Mouse (Mus musculus) 3134 (cell line): ENCODE measurements around the gene Xrcc6.

ENCODE experiments used
- DNase-seq: peaks from one replicate; pipeline ENCODE4 v3.0.0-alpha.2; 2011; ENCODE audit warnings: low spot score; ENCODE audit not compliant: insufficient read length; ENCODE audit errors: extremely low read depth

The Xrcc6 gene

DNA sequence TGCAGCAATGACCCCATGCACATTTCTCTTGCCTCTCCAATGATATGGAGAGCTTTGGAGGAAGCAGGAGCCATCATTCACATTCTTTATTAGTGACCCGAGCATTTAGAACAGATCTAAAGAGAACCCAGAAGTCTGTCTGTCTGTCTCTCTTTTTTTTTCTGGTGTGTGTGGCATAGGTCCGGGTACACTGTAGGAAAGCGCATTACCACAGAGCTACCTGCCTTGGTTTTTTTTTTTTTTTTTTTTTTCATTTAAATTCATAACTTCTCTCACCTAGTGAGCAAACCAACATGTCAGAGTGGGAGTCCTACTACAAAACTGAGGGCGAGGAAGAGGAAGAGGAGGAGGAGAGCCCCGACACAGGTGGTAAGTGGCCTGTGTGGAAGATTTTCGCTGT is 29.2 kb downstream of the Xrcc6 start:
- DNase-seq, result no peak

DNA sequence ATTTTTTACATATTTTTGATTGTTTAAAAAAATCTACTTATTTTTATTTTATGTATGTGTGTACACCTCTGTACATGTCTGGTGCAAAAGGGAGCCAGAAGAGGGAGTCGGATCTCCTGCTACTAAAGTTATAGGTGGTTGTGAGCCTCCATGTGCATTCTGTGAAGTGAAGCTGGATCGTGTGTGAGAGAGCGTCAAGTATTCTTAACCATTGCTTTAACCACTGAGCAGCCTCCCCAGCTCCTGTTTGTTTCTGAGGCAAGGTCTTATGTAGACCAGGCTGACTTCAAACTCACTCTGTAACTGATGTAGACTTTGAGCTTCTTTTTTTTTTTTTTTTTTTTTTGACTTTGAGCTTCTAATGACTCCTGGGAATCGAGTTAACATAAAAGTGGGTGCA is 29.8 kb downstream of the Xrcc6 start:
- DNase-seq, result no peak

DNA sequence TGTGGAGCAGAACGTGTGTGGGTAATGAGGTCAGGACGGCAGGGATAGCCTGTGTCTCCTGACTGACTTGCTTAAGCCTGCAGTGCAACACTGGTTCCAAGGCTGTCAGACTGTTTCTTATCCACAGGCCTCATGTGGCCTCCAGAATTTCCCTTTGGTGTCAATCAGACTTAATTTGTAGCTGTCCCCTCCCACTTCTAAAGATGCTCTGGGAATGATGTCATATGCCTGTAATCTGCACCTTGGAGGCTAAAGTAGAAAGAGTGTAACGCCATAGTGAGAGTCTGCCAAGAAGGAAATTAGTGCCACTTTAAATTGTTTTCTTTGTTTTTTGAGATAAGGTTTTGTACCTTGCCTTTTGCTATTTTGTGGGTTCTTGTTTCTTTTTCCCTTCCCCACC is 31.7 kb downstream of the Xrcc6 start:
- no peak for DNase-seq

- peak; percentile 57 for DNase-seq
These were observed 35.0 kb downstream of the Xrcc6 start for GRCm38 (mm10) chr15:82022535-82023088.

DNA sequence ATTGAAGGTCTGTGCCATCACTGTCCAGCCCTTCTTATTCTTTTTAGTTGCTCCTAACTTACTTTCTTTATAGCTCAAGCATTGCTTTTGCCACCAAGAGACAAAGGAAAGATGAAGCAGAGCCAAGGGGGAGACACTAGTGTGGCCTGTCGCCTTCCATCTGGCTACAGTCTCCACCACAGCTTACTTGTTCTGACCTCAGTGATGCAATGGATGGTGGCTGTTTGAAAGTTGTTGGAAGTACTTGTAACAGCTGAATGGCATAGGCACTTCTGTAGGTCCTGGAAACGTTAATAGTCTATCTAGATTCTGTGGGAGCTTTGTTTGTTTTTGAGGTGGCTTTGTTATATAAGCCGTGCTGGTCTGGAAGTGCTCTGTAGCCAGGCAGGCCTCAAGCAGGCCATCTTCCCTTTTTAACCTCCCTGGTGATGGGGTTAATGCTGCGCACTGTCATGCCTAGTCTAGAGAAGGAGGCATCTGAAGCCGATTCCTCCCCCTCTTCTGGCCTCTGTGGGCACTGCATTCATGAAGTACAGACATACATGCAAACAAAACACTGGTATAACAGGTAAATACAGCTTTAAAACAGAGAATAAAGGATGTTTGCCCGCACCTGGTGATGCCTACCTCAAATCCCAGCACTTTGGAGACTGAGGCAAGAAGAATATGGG is 36.5 kb downstream of the Xrcc6 start:
- DNase-seq, result no peak

- no peak for DNase-seq
These were observed 39.6 kb downstream of the Xrcc6 start for GRCm38 (mm10) chr15:82027276-82027675.

DNA sequence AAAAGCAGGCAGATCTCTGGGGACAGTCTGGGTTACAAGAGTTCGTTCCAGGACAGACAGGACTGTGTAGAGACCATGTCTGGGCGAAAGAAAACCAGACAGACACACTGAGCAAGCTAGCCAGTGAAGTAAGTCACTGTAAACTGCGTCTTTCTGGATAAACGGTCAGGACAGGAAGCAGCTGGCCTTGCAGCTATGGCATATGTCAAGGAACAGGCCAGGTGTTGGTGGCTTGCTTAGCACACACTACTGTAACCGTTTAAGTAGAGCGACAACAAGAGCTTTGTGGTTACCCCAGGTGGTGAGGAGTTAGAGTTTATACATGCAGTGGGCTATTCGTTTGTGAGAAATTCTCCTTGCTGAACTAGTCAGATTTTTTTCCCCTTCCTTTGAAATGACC is 40.1 kb downstream of the Xrcc6 start:
- no peak for DNase-seq

DNA sequence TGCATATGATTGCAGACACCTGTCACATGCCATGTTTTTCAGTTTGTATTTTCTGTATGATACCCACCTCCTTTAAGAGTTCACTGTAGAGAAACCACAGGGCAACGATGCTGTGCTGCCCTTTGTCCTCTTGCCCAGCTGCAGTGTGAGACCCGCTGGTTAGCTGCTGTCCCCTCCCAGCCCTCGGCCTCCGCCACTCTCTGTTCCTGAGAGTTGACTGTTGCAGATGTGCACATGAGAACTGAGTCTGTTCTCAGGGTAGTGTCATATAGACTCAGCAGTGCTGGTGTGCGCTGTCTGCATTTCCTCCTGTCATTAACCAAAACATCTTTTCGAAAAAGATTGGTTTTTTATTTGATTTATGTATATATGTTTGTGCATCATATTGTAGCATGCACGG is 44.8 kb downstream of the Xrcc6 start:
- DNase-seq, result no peak

GRCm38 (mm10) chr15:82033762-82034161 is 46.1 kb downstream of the Xrcc6 start, which contains the start of gene Desi1:
TSS of gene Desi1 (minus strand) at chr15:82033862.
- no peak for DNase-seq

- no peak for DNase-seq
These were observed 48.5 kb downstream of the Xrcc6 start for GRCm38 (mm10) chr15:82035904-82036689.

- no peak for DNase-seq
These were observed 53.0 kb downstream of the Xrcc6 start for GRCm38 (mm10) chr15:82040650-82041049.

- DNase-seq, result no peak
These were observed 56.6 kb downstream of the Xrcc6 start for GRCm38 (mm10) chr15:82044166-82044784.

GRCm38 (mm10) chr15:82046246-82046891 is 58.7 kb downstream of the Xrcc6 start:
- peak; percentile 28 for DNase-seq

- peak; percentile 88 for DNase-seq
These were observed 59.6 kb downstream of the Xrcc6 start, which contains the start of gene Snu13 for GRCm38 (mm10) chr15:82047080-82047883. TSS of gene Snu13 (minus strand) at chr15:82047598.

DNA sequence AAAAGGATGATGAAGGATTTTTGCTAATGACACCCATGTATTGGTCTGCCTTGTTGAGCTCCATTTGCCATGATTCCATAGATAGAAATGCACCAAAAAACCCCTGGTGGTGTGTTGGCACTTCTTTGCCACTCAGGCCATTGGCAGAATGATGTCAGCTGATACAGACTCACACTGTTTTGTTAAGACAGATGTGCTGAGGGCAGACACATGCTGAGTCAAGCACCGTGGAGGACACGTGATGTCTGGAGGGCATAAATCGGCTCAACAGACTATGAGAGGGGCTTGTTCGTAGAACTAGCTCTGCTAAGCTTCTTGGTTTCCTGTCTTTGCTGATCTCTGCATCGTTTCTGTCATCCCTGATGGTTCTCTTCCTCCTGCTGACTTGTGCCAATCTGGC is 64.9 kb downstream of the Xrcc6 start:
- DNase-seq, result no peak

DNA sequence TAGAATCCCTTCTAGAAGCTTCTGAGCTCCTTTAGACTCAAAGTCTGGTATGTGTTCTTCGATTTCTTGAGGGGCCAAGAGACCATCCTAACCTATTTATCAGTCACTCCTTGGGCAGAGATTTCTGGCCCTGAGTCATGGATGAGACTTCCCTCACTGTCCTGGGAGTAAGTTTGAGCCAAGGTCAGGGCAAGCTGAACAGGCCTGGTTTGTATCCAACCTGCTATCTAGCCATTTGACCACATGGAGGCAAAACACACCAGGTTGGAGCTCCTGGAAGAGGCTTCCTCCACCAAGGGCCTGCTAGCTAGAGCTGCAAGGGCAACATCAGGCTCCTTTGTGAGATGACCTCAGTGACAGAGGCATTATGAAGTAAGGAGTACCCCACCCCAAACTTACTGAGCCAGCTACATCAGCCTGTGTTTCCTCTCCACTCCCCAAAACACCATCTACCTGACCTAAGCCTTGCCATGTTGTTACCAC is 71.1 kb downstream of the Xrcc6 start, which contains the start of gene 4930407I10Rik:
Gene 4930407I10Rik, plus strand, starts transcription at position 433 of the 483 bp plus-strand sequence.
- no peak for DNase-seq

DNA sequence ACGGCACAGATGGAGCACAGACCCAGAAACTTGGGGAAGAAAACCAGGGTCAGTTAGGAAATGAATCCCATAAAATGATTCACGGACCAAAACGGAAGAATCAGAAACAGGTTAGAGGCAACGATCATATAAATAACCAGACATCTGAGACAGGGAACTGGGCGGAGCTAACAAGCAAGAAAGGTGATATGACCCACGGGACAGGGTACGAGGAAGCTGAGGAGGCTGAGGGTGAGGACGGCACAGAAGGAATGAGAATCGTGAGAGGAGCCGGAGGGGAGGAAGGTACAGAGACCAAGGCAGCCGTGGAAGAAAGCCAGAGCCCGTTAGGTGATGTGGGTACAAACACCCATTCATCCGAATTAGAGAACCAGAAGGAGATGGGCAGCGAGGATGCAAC is 76.3 kb downstream of the Xrcc6 start:
- DNase-seq, result no peak

GRCm38 (mm10) chr15:82065511-82065910 is 77.9 kb downstream of the Xrcc6 start:
- peak; percentile 29 for DNase-seq

- no peak for DNase-seq
These were observed 82.3 kb downstream of the Xrcc6 start, which contains the start of gene Mei1 for GRCm38 (mm10) chr15:82069898-82070297. TSS of gene Mei1 (plus strand) at chr15:82069996.
